Mouse (Mus musculus) limb, embryonic 14.5 days (tissue): ENCODE results near the gene S1pr4. TPM values are rescaled to one million over a fixed set of nuclear protein-coding genes. Genes with fewer than 3 reads are reported as not detected.
A peak's percentile ranks its signal among the peaks of the same experiment; 100 is the strongest.

Experiments
- ATAC-seq: fragments of 200-750 bp; cut with Nextera tagmentation; 2 replicates; pipeline ENCODE4 v1.8.0; 2017; ENCODE audit warnings: low read depth, moderate number of reproducible peaks, moderate TSS enrichment; ENCODE audit not compliant: low FRiP score
- DNase-seq: peaks from one replicate; pipeline ENCODE4 v3.0.0-alpha.2; 2015; ENCODE audit warnings: low spot score
- H3K27ac ChIP-seq: fragments of 300-500 bp; sonication (generic); replicated peaks from 2 replicates; pipeline ENCODE4 v1.5.1; 2014; ENCODE audit warnings: low read depth, mild to moderate bottlenecking, low read length, moderate library complexity, mixed read lengths
- H3K27me3 ChIP-seq: fragments of 300-500 bp; sonication (generic); 2 replicates; pipeline ENCODE4 v1.6.1; 2014; ENCODE audit warnings: low read length, mixed read lengths; ENCODE audit not compliant: control insufficient read depth, insufficient read depth
- H3K36me3 ChIP-seq: fragments of 300-500 bp; sonication (generic); 2 replicates; pipeline ENCODE4 v1.6.1; 2014; ENCODE audit warnings: mild to moderate bottlenecking, low read length, moderate library complexity, mixed read lengths; ENCODE audit not compliant: control insufficient read depth, insufficient read depth
- H3K4me1 ChIP-seq: fragments of 300-500 bp; sonication (generic); 2 replicates; pipeline ENCODE4 v1.6.1; 2014; ENCODE audit warnings: antibody characterized with exemption, low read length, mixed read lengths; ENCODE audit not compliant: control insufficient read depth, insufficient read depth
- H3K4me2 ChIP-seq: fragments of 300-500 bp; sonication (generic); replicated peaks from 2 replicates; pipeline ENCODE4 v1.6.1; 2014; ENCODE audit warnings: low read depth, mild to moderate bottlenecking, low read length, moderate library complexity; ENCODE audit not compliant: severe bottlenecking
- H3K4me3 ChIP-seq: fragments of 300-500 bp; sonication (generic); replicated peaks from 2 replicates; pipeline ENCODE4 v1.5.1; 2014; ENCODE audit warnings: low read length
- H3K9ac ChIP-seq: fragments of 300-500 bp; sonication (generic); 2 replicates; pipeline ENCODE4 v1.6.1; 2014; ENCODE audit warnings: mild to moderate bottlenecking, low read depth, low read length, moderate library complexity; ENCODE audit not compliant: severe bottlenecking
- H3K9me3 ChIP-seq: fragments of 300-500 bp; sonication (generic); 2 replicates; pipeline ENCODE4 v1.6.1; 2016; ENCODE audit warnings: low read length; ENCODE audit not compliant: control insufficient read depth
- POLR2A ChIP-seq: fragments of 200-500 bp; IDR thresholded peaks from 2 replicates; pipeline ENCODE4 v1.8.0; 2012; ENCODE audit warnings: inconsistent platforms, mild to moderate bottlenecking, moderate library complexity, borderline replicate concordance; ENCODE audit not compliant: insufficient read depth, insufficient read length; ENCODE audit errors: extremely low read depth
- WGBS: fragments of 180-500 bp; shearing (Covaris S2); extraction: QIAGEN DNeasy Blood & Tissue Kit; methylation state at CpG from one replicate; pipeline ENCODE4 v1.1.7; 2014; 5-methylcytosine and 5-hydroxymethylcytosine counted together
- polyA plus RNA-seq, 2 experiments: library from polyadenylated mRNA; depleted of rRNA in 1 of 2; stranded (reverse) in 1 of 2; unstranded in 1 of 2; fragments of >200 nt; fragmentation: Nextera tagmentation in 1 of 2; extraction: Ambion mirVana in 1 of 2; gene quantifications; 2 replicates each; pipeline versions ENCODE4 v1.2.1 to v1.2.3; 2012 to 2014

S1pr4 gene
- polyA plus RNA-seq, 2 experiments = 0.50 to 0.66 TPM

GRCm38 (mm10) chr10:81466066-81466465 lies 33.9 kb downstream of the S1pr4 start:
- no peaks in the 10 kb centered on the region for H3K36me3 ChIP-seq
- no peak overlapping the region for H3K9ac ChIP-seq
- no peak overlapping the region for H3K4me2 ChIP-seq
- WGBS = 93% methylated on average over 2 of the region's 2 CpGs
- no peak overlapping the region for H3K4me3 ChIP-seq
- no peaks in the 10 kb centered on the region for H3K9me3 ChIP-seq
- no peak for TF ChIP-seq POLR2A
- H3K27me3 ChIP-seq = peaks cover 54% of the 10 kb centered on the region
- no peak overlapping the region for H3K27ac ChIP-seq
- ATAC-seq = no peak
- 0 out of 2 replicates have a peak, but pooled peaks cover 7% of the 10 kb centered on the region for H3K4me1 ChIP-seq
- no peak for DNase-seq

GRCm38 (mm10) chr10:81465265-81465645 lies 34.7 kb downstream of the S1pr4 start:
- no peaks in the 10 kb centered on the region for H3K9me3 ChIP-seq
- no peaks in the 10 kb centered on the region for H3K36me3 ChIP-seq
- no peak for TF ChIP-seq POLR2A
- H3K27ac ChIP-seq = no peak overlapping the region
- H3K9ac ChIP-seq = no peak overlapping the region
- H3K4me3 ChIP-seq = no peak overlapping the region
- WGBS = 7% methylated on average over 5 of the region's 5 CpGs
- H3K4me2 ChIP-seq = no peak overlapping the region
- ATAC-seq (no peak), DNase-seq (no peak)
- 0 out of 2 replicates have a peak, but pooled peaks cover 7% of the 10 kb centered on the region for H3K4me1 ChIP-seq
- H3K27me3 ChIP-seq = peaks cover 62% of the 10 kb centered on the region

GRCm38 (mm10) chr10:81464405-81465264 lies 35.3 kb downstream of the S1pr4 start:
- H3K4me3 ChIP-seq = peak overlapping the region; percentile 33
- no peak overlapping the region for H3K9ac ChIP-seq
- peaks cover 68% of the 10 kb centered on the region for H3K27me3 ChIP-seq
- 5% methylated on average over 33 of the region's 33 CpGs for WGBS
- ATAC-seq = peak; percentile 56; the same call in 1 of the 2 replicates
- no peak for DNase-seq
- TF ChIP-seq POLR2A = no peak
- no peaks in the 10 kb centered on the region for H3K9me3 ChIP-seq
- 0 out of 2 replicates have a peak, but pooled peaks cover 7% of the 10 kb centered on the region for H3K4me1 ChIP-seq
- H3K4me2 ChIP-seq = peak overlapping the region; percentile 42
- no peaks in the 10 kb centered on the region for H3K36me3 ChIP-seq
- no peak overlapping the region for H3K27ac ChIP-seq

- 63% methylated on average over 4 of the region's 4 CpGs for WGBS
- no peaks in the 10 kb centered on the region for H3K36me3 ChIP-seq
- no peak for DNase-seq
- H3K4me2 ChIP-seq = no peak overlapping the region
- no peak for ATAC-seq
- H3K9me3 ChIP-seq = no peaks in the 10 kb centered on the region
- H3K27ac ChIP-seq = no peak overlapping the region
- H3K4me3 ChIP-seq = no peak overlapping the region
- peaks cover 77% of the 10 kb centered on the region for H3K27me3 ChIP-seq
- no peak overlapping the region for H3K9ac ChIP-seq
- H3K4me1 ChIP-seq = 0 out of 2 replicates have a peak, but pooled peaks cover 7% of the 10 kb centered on the region
- TF ChIP-seq POLR2A = no peak
Measured at GRCm38 (mm10) chr10:81463531-81463930, 36.4 kb downstream of the S1pr4 start.

- ATAC-seq (no peak), DNase-seq (no peak)
- H3K4me1 ChIP-seq = 0 out of 2 replicates have a peak, but pooled peaks cover 7% of the 10 kb centered on the region
- H3K27ac ChIP-seq = no peak overlapping the region
- no peak for TF ChIP-seq POLR2A
- no peak overlapping the region for H3K4me2 ChIP-seq
- 75% methylated on average over 7 of the region's 7 CpGs for WGBS
- peaks cover 79% of the 10 kb centered on the region for H3K27me3 ChIP-seq
- H3K36me3 ChIP-seq = no peaks in the 10 kb centered on the region
- H3K9ac ChIP-seq = no peak overlapping the region
- H3K4me3 ChIP-seq = no peak overlapping the region
- no peaks in the 10 kb centered on the region for H3K9me3 ChIP-seq
Measured at GRCm38 (mm10) chr10:81462917-81463316, 37.0 kb downstream of the S1pr4 start.
